Mouse (Mus musculus): ENCODE data around the gene Phb2. TPM values are rescaled to one million over a fixed set of nuclear protein-coding genes. Genes with fewer than 3 reads are reported as not detected.

Gene Phb2
- total and polyA plus RNA-seq, 3 experiments = 325 to 565 (median 432) TPM

DNA sequence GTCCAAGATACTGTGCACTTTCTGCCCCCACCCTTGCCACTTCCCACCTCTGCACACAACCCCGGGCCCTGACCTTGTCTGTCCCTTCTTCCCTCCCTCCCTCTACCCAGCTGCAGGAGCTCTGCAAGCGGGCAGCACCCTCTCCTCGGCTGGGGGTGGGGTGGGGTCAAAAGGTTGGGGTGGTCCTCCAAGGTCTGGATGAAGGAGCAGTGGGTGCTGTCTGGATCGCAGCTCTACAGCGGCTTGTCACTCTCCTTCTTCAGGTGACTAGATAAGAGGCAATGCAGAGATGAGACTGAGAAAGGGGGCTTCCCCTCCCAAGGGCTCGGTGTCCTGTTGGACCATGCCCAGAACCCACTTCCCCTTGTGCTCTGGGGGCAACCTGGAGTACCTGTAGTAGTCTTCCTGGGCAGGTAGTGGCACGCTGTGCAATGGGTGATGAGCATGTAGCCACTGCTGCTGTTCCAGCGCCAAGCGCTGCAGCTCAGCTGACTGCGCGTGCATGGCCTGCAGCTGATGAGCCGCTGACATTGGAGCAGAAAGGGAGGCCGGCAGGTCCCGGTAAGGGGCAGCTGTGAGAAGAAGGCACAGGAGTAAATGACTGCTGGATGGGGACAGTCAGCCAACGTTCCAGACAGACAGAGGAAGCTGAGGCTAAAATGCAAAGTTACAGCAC, 30.8 kb downstream of the Phb2 start:
- H3K4me1 ChIP-seq (ENCODE audit: insufficient read depth, low read depth, low read length) = peaks cover 79% of the 10 kb centered on the region
- no peak for DNase-seq (ENCODE audit: low spot score)
- TF ChIP-seq TAL1 (conservative IDR thresholded peaks at IDR 0.05; ENCODE audit: low read depth, low read length) = no peak
- no peak for TF ChIP-seq POLR2AphosphoS5 (IDR thresholded peaks at IDR 0.05; ENCODE audit: insufficient replicate concordance, low read depth, low read length)
- peaks cover 45% of the 10 kb centered on the region for H3K36me3 ChIP-seq (replicated peaks)
- H3K9me3 ChIP-seq (replicated peaks) = no peaks in the 10 kb centered on the region
- peaks cover 3% of the 10 kb centered on the region; the same call in 1 of the 2 replicates for H3K27me3 ChIP-seq (ENCODE audit: insufficient read depth, low read length)
- ATAC-seq (ENCODE audit: extremely low read depth, insufficient number of reproducible peaks, low FRiP score, poor library complexity, severe bottlenecking) = no peak
- no peak overlapping the region for H3K4me3 ChIP-seq (ENCODE audit: low read depth, low read length)

DNA sequence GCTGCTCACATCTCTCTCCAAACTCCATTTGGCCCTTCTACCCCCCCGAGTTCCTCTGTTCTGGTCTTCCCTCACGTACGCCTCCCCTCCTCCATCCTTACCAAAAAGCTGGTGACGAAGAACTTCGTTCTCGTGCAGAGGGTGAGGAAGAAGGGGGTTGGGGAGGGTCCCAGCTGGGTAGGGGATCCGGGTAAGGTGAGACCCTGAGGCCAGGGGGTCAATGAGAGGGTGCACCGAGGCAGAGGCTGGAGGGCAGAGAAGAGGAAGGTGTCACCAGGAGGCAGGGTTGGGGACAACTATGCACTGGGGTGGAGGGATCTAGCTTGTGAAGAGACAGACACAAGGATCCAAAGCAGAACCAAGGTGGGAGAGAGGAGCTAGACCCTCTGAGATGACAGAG, 31.5 kb downstream of the Phb2 start:
- no peaks in the 10 kb centered on the region for H3K9me3 ChIP-seq (replicated peaks)
- peaks cover 3% of the 10 kb centered on the region; the same call in 1 of the 2 replicates for H3K27me3 ChIP-seq (ENCODE audit: insufficient read depth, low read length)
- H3K36me3 ChIP-seq (replicated peaks) = peaks cover 48% of the 10 kb centered on the region
- DNase-seq (ENCODE audit: low spot score) (no peak), ATAC-seq (ENCODE audit: extremely low read depth, insufficient number of reproducible peaks, low FRiP score, poor library complexity, severe bottlenecking) (no peak)
- H3K4me1 ChIP-seq (ENCODE audit: insufficient read depth, low read depth, low read length) = peaks cover 73% of the 10 kb centered on the region
- no peak overlapping the region for H3K4me3 ChIP-seq (ENCODE audit: low read depth, low read length)
- TF ChIP-seq GATA2 (IDR thresholded peaks at IDR 0.05; ENCODE audit: borderline replicate concordance, low read depth, low read length) (no peak), GATA1 (IDR thresholded peaks at IDR 0.05; ENCODE audit: borderline replicate concordance, low read length) (no peak), CTCF (IDR thresholded peaks at IDR 0.05; ENCODE audit: low read depth, low read length) (no peak), TAL1 (conservative IDR thresholded peaks at IDR 0.05; ENCODE audit: low read depth, low read length) (no peak), POLR2AphosphoS5 (IDR thresholded peaks at IDR 0.05; ENCODE audit: insufficient replicate concordance, low read depth, low read length) (no peak)

DNA sequence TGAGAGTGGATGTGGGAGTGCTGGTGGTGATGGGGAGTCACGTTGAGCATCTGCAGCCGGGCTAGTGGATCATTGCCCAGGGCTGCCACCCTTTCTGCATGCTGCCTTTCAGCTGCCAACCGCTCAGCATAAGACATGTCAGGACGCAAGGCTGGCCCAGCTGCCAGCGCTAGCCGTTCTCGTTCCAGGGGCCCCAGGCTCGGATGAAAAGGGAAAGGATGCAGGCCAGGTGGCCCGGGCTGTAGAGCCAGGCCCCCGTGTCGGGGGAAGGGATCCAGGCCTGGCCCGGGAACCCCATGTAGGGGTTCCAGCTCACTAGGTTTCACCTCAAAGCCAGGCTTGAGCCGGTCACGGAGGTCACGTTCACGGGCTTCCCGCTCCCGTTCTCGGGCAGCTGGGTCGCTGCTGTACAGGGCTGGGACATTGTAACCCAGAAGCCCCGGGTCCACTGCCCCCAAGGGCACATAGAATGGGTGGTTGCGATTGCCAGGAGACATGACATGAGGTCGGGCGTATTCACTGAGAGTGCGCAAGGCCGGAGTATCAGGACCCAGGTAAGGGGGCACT, 32.7 kb downstream of the Phb2 start:
- Histone ChIP-seq H3K4me3 (ENCODE audit: low read depth, low read length) (peak overlapping the region; percentile 80), H3K4me1 (ENCODE audit: insufficient read depth, low read depth, low read length) (peaks cover 61% of the 10 kb centered on the region), H3K27me3 (ENCODE audit: insufficient read depth, low read length) (peaks cover 3% of the 10 kb centered on the region; the same call in 1 of the 2 replicates), H3K9me3 (replicated peaks) (no peaks in the 10 kb centered on the region), H3K36me3 (replicated peaks) (peaks cover 49% of the 10 kb centered on the region)
- DNase-seq (ENCODE audit: low spot score) (no peak), ATAC-seq (ENCODE audit: extremely low read depth, insufficient number of reproducible peaks, low FRiP score, poor library complexity, severe bottlenecking) (no peak)
- no peak for TF ChIP-seq GATA1 (IDR thresholded peaks at IDR 0.05; ENCODE audit: borderline replicate concordance, low read length)
- no peak for TF ChIP-seq CTCF (IDR thresholded peaks at IDR 0.05; ENCODE audit: low read depth, low read length)
- no peak for TF ChIP-seq TAL1 (conservative IDR thresholded peaks at IDR 0.05; ENCODE audit: low read depth, low read length)
- TF ChIP-seq GATA2 (IDR thresholded peaks at IDR 0.05; ENCODE audit: borderline replicate concordance, low read depth, low read length) = no peak
- no peak for TF ChIP-seq POLR2AphosphoS5 (IDR thresholded peaks at IDR 0.05; ENCODE audit: insufficient replicate concordance, low read depth, low read length)

DNA sequence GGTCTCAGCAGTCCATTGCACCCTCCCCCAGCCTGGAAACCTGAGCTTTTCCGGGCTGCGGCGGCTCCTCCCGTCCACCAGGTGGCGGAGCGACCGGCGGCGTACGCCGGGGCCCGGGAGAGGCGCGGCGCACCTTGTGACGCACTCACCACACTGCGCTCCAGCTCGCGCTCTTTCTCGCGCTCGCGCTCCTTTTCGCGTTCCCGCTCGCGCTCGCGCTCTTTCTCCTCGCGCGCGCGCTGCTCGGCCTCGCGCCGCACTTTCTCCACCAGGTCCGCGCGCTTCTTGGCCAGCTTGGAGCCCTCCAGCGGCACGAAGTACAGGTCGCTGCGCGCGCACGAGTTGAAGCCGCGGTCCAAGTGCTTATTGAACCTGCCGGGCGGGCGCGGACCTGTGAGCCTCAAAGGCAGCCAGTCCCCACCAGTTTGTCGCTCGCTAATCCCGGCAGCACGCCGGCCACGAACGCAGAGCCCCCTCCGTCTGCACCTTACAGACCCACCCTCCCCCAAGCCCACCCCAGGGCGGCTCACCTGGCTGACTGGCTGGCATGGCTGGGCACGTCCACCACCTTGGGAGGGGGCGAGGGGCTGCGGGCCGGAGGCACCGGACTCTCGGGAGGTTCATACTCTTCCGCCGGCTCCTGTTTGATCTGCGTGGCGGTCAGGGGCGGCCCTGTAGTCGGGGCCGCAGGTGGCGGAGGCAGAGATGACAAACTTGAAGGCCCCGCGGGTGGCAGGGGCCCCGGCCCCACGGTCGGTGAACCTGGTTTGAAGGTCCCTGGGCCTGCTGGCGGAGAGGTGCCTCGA, 33.6 kb downstream of the Phb2 start:
- ATAC-seq (ENCODE audit: extremely low read depth, insufficient number of reproducible peaks, low FRiP score, poor library complexity, severe bottlenecking) (peak; percentile 12), DNase-seq (ENCODE audit: low spot score) (peak; percentile 90)
- Histone ChIP-seq H3K27me3 (ENCODE audit: insufficient read depth, low read length) (peaks cover 3% of the 10 kb centered on the region; the same call in 1 of the 2 replicates), H3K36me3 (replicated peaks) (peaks cover 49% of the 10 kb centered on the region), H3K4me1 (ENCODE audit: insufficient read depth, low read depth, low read length) (peaks cover 60% of the 10 kb centered on the region), H3K4me3 (ENCODE audit: low read depth, low read length) (peak overlapping the region; percentile 80), H3K9me3 (replicated peaks) (no peaks in the 10 kb centered on the region)
- TF ChIP-seq CTCF (IDR thresholded peaks at IDR 0.05; ENCODE audit: low read depth, low read length) (peak; percentile 60), POLR2AphosphoS5 (IDR thresholded peaks at IDR 0.05; ENCODE audit: insufficient replicate concordance, low read depth, low read length) (no peak)

DNA sequence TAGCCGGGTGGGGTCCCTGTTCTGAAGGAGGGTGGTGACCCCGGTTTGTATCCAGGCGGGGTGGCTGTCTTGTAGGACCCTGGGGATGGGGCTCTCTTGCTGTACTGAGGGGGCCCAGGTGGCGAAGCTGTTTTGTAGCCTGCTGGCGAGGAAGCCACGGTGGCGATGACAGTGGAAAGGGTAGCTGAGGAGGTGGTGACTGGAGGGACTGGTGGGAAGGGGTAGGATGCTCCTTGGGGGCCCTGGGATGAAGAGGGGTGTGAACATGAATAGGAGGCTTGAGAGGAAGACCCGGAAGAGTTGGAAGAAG, 34.1 kb downstream of the Phb2 start:
- no peak for DNase-seq (ENCODE audit: low spot score)
- TF ChIP-seq CTCF (IDR thresholded peaks at IDR 0.05; ENCODE audit: low read depth, low read length) (no peak), TAL1 (conservative IDR thresholded peaks at IDR 0.05; ENCODE audit: low read depth, low read length) (no peak), GATA1 (IDR thresholded peaks at IDR 0.05; ENCODE audit: borderline replicate concordance, low read length) (no peak), POLR2AphosphoS5 (IDR thresholded peaks at IDR 0.05; ENCODE audit: insufficient replicate concordance, low read depth, low read length) (no peak)
- H3K9me3 ChIP-seq (replicated peaks) = no peaks in the 10 kb centered on the region
- H3K4me3 ChIP-seq (ENCODE audit: low read depth, low read length) = peak overlapping the region; percentile 80
- peaks cover 3% of the 10 kb centered on the region; the same call in 1 of the 2 replicates for H3K27me3 ChIP-seq (ENCODE audit: insufficient read depth, low read length)
- H3K4me1 ChIP-seq (ENCODE audit: insufficient read depth, low read depth, low read length) = peaks cover 58% of the 10 kb centered on the region
- H3K36me3 ChIP-seq (replicated peaks) = peaks cover 49% of the 10 kb centered on the region
- ATAC-seq (ENCODE audit: extremely low read depth, insufficient number of reproducible peaks, low FRiP score, poor library complexity, severe bottlenecking) = no peak
